15 mouse cellular contexts compared by ENCODE assay signal in genomic region chr7:136443436-136443835, GRCm38 (mm10).
"Had no signal": no experiment of that assay in that cellular context is flagged by ENCODE, and none has a peak within 500 bp of the region (broad histone marks: within the 10 kb centered on the region; RNA-seq: fewer than 3 reads in every experiment).

No protein-coding gene starts in this region.

- H3K27ac ChIP-seq: neural tube, embryonic 15.5 days; stomach, embryonic 15.5 days; stomach, postnatal 0 days had no signal

- H3K9ac ChIP-seq: neural tube, embryonic 15.5 days; stomach, embryonic 15.5 days had no signal

- H3K36me3 ChIP-seq: neural tube, embryonic 15.5 days; stomach, embryonic 15.5 days had no signal

- H3K4me3 ChIP-seq: neural tube, embryonic 15.5 days; stomach, embryonic 15.5 days had no signal

- H3K9me3 ChIP-seq: neural tube, embryonic 15.5 days; stomach, embryonic 15.5 days had no signal

- H3K4me2 ChIP-seq: neural tube, embryonic 15.5 days; stomach, embryonic 15.5 days had no signal

- H3K27me3 ChIP-seq: neural tube, embryonic 15.5 days; stomach, embryonic 15.5 days had no signal

- H3K4me1 ChIP-seq: neural tube, embryonic 15.5 days; stomach, embryonic 15.5 days had no signal

- DNase-seq: retina, postnatal 1 day; right cerebral cortex, adult 18-20 months; right cerebral cortex, postnatal 14 days; right cerebral cortex, postnatal 25 days; right cerebral cortex, postnatal 4 days; spleen, adult 18-20 months; thymus, adult 18-20 months; thymus, adult 2 months; thymus, postnatal 14 days; thymus, postnatal 25 days; thymus, postnatal 36 days; thymus, postnatal 4 days had no signal
